Mouse (Mus musculus): ENCODE data around the gene Platr17.

Platr17 gene

GRCm38 (mm10) chr17:33917656-33918292 lies 12.8 kb downstream of the Platr17 start:
- in situ Hi-C loops (cut with MboI, MseI): loop anchor here (25.0 kb wide), 1 partner anchor 695 kb away; the partner anchor contains the start of genes Agpat1, Egfl8 and Rnf5

- in situ Hi-C loops (cut with MboI, MseI): loop anchor here (25.0 kb wide), 1 partner anchor 694 kb away; the partner anchor contains the start of genes Agpat1, Egfl8 and Rnf5
Measured at GRCm38 (mm10) chr17:33918293-33919203, 13.6 kb downstream of the Platr17 start.

GRCm38 (mm10) chr17:33919351-33920281 lies 14.7 kb downstream of the Platr17 start:
- in situ Hi-C loops (cut with MboI, MseI): loop anchor here (25.0 kb wide), 1 partner anchor 693 kb away; the partner anchor contains the start of genes Agpat1, Egfl8 and Rnf5

- in situ Hi-C loops (cut with MboI, MseI): loop anchor here (25.0 kb wide), 1 partner anchor 692 kb away; the partner anchor contains the start of genes Agpat1, Egfl8 and Rnf5
Measured at GRCm38 (mm10) chr17:33920282-33921097, 15.6 kb downstream of the Platr17 start.

GRCm38 (mm10) chr17:33921361-33921760 lies 16.4 kb downstream of the Platr17 start:
- in situ Hi-C loops (cut with MboI, MseI): loop anchor here (25.0 kb wide), 1 partner anchor 691 kb away; the partner anchor contains the start of genes Agpat1, Egfl8 and Rnf5

DNA sequence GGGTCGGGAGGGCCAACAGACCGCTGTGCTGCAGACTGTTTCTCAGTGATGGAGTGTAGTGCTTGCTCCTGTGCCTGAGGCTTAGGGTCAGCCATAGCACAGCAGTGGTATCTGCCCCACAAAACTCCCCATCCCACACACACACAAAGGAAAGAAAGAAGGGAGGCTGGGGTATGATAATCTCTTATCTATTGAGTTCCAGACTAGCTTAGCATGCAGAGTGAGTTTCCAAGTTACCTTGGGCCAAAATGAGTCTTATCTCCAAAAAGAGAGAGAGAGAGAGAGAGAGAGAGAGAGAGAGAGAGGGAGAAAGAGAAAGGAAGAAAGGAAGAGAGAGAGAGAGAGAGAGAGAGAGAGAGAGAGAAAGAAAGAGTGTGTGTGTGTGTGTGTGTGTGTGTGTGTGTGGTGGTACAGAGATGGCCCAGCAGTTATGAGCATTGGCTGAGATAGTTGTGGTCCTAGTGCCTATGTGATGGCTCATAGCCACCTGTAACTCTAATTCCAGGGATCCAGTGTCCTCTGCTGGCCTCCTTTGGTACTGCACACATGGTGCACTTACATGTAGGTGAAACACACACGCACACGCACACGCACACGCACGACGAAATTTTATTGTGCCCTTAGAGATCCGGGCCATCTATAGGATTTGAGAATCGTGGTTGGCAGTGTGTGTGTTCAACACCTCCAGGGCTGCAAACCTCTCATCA lies 19.8 kb downstream of the Platr17 start:
- in situ Hi-C loops (cut with MboI, MseI): loop anchor here (25.0 kb wide), 1 partner anchor 688 kb away; the partner anchor contains the start of genes Agpat1, Egfl8 and Rnf5

DNA sequence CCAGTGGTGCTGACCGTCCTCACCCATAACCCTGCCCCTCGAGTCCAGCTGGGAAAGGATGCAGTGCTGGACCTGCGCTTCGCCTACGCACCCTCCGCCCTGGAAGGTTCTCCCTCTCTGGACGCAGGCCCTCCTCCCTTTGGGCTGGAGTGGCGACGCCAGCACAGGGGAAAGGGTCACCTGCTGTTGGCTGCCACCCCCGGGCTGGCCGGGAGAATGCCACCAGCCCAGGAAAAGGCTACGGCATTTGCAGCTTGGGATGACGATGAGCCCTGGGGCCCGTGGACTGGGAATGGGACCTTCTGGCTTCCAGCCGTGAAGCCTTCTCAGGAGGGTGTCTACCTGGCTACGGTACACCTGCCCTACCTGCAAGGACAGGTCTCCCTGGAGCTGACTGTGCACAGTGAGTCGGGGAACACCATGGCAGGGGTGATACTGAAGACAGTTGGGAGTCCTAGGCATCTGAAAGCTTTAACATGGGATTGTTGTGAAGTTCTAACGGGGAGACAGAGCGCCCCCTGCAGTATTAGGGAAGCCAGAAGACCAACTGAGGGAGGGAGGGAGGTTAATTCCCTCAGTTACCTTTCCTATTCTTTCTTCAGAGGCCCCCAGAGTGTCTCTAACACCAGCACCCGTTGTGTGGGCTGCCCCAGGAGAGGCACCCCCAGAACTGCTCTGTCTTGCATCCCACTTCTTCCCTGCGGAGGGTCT lies 20.6 kb downstream of the Platr17 start:
- in situ Hi-C loops (cut with MboI, MseI): no loop called here

DNA sequence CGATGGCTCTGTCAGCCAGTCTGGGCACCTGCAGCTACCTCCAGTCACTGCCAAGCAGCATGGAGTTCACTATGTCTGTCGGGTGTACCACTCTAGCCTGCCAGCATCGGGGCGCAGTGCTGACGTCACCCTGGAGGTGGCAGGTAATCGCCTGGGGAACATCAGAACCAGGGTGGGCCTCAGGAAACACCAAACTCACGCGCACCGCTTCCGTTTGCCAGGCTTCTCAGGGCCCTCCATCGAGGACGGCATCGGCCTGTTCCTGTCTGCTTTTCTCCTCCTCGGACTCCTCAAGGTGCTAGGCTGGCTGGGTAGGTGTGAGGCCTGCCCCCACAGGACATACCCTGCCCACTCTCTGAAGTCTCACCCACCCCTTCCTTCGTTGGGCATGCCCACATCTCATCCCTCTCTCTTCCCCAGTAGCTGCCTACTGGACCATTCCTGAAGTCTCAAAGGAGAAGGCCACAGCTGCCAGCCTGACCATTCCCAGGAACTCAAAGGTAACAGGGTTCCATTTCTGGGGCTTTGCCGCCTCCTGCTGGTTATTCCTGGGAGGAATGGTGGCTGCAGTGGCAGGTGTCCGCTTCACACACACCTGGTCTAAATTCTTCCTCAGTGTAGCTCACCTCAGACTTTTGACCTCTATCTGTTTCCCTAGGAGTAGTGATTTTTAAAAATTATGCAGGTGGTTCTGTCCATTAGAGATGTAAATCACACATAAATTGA lies 21.4 kb downstream of the Platr17 start:
- in situ Hi-C loops (cut with MboI, MseI): no loop called here

GRCm38 (mm10) chr17:33928251-33928947 lies 23.5 kb downstream of the Platr17 start:
- in situ Hi-C loops (cut with MboI, MseI): no loop called here

- in situ Hi-C loops (cut with MboI, MseI): loop anchor here (5.0 to 10.0 kb wide), 2 partner anchors 37 to 975 kb away; partner anchors contain the start of gene Kifc1
Measured at GRCm38 (mm10) chr17:33929371-33930279, 24.7 kb downstream of the Platr17 start, which contains the start of gene Rgl2. TSS of gene Rgl2 (plus strand) at chr17:33929543.

DNA sequence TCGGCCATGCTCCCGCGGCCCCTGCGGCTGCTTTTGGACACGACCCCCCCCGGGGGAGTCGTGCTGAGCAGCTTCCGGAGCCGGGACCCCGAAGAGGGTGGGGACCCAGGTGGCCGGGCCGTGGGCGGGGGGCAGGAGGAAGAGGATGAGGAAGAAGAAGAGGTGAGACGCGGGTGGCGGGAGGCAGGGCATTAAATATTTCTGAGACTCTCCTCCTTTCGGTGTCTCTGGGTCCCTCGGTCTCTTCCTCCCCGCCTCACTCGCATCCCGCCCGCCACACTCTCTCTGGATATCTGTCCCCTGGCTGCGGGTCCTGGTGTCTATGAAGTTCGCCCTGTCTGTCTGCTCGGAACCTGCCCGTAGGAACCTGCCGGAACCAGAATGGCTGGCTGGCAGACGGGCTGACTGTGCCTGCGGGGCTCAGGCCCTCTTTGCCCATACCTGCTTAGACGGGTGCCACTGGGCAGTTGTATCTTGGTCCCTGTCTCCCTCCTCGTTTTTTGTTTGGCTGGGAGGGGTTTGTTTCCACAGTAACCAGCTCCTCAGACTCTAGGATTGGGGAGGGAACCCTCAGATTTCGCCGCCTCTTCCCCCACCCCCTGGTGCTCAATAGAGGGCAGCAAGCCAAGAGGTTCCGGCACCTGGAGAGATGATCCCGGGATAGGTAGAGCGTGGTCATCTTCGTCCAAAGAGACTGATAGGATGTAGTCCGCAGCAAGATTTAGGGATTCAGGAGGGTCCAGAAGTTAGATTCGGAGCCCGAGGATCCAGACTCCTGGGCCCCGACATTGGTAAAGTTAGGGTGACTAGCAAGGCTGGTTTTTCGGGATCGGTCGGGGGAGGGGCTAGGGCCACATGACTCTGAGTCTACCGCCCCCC lies 25.6 kb downstream of the Platr17 start:
- in situ Hi-C loops (cut with MboI, MseI): loop anchor here (5.0 to 10.0 kb wide), 2 partner anchors 38 to 974 kb away; partner anchors contain the start of gene Kifc1

- in situ Hi-C loops (cut with MboI, MseI): loop anchor here (5.0 to 10.0 kb wide), 2 partner anchors 39 to 973 kb away; partner anchors contain the start of gene Kifc1
Measured at GRCm38 (mm10) chr17:33931159-33931866, 26.4 kb downstream of the Platr17 start.

DNA sequence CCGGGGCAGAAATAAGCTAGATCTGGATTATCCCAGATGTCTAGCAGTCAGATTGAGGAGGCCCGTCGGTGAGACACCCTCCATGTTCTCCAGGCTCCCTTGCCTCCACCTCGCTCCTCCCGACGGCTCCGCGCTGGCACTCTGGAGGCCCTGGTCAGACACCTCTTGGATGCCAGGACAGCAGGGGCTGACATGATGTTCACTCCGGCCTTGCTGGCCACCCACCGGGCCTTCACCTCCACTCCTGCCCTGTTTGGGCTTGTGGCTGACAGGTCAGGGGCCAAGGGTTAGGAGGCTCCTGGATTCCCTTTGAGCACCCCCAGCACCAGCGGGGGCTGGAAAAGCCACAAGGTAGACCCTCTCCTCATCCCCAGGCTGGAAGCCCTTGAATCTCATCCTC lies 27.0 kb downstream of the Platr17 start:
- in situ Hi-C loops (cut with MboI, MseI): loop anchor here (5.0 to 10.0 kb wide), 2 partner anchors 40 to 973 kb away; partner anchors contain the start of gene Kifc1

GRCm38 (mm10) chr17:33932448-33932847 lies 27.5 kb downstream of the Platr17 start:
- in situ Hi-C loops (cut with MboI, MseI): loop anchor here (5.0 to 10.0 kb wide), 2 partner anchors 40 to 972 kb away; partner anchors contain the start of gene Kifc1
